Mouse (Mus musculus) heart, adult 2 months (tissue): ENCODE data around the gene Nfkbib.
A peak's percentile ranks its signal among the peaks of the same experiment; 100 is the strongest.

ENCODE experiments used
- CTCF ChIP-seq: fragments of 200-600 bp; IDR thresholded peaks from 2 replicates; pipeline ENCODE4 v1.8.1; 2022; ENCODE audit warnings: antibody characterized with exemption, mild to moderate bottlenecking, moderate library complexity
- EP300 ChIP-seq: fragments of 200-500 bp; IDR thresholded peaks from 2 replicates; pipeline ENCODE4 v1.6.1; 2011; ENCODE audit warnings: low read depth, low read length, control low read depth; ENCODE audit not compliant: insufficient read depth

- TF ChIP-seq CTCF (no peak), EP300 (0 out of 2 replicates have a peak, but pooled peaks have one; percentile 5)
These were observed 48.9 kb upstream of the Nfkbib start for GRCm38 (mm10) chr7:28816201-28816600.
